Mouse (Mus musculus) heart, embryonic 11.5 days (tissue): ENCODE measurements around the gene Tmcc1. TPM values are rescaled to one million over a fixed set of nuclear protein-coding genes. Genes with fewer than 3 reads are reported as not detected.

Experiments
- ATAC-seq: fragments of 200-750 bp; cut with Nextera tagmentation; replicated peaks from 2 replicates; pipeline ENCODE4 v1.8.0; 2017; ENCODE audit warnings: moderate library complexity; ENCODE audit not compliant: insufficient number of reproducible peaks, low FRiP score, low TSS enrichment
- H3K27ac ChIP-seq: fragments of 300-500 bp; sonication (generic); 2 replicates; pipeline ENCODE4 v1.5.1; 2014; ENCODE audit warnings: mild to moderate bottlenecking, low read depth, low read length
- H3K27me3 ChIP-seq: fragments of 300-500 bp; sonication (generic); 2 replicates; pipeline ENCODE4 v1.6.1; 2014; ENCODE audit warnings: mild to moderate bottlenecking, low read length, mixed read lengths; ENCODE audit not compliant: control insufficient read depth, insufficient read depth
- H3K36me3 ChIP-seq: fragments of 300-500 bp; sonication (generic); 2 replicates; pipeline ENCODE4 v1.6.1; 2014; ENCODE audit warnings: mild to moderate bottlenecking, low read length, moderate library complexity, mixed read lengths; ENCODE audit not compliant: control insufficient read depth, insufficient read depth
- H3K4me1 ChIP-seq: fragments of 300-500 bp; sonication (generic); 2 replicates; pipeline ENCODE4 v1.6.1; 2014; ENCODE audit warnings: low read length; ENCODE audit not compliant: control insufficient read depth, insufficient read depth
- H3K4me2 ChIP-seq: fragments of 300-500 bp; sonication (generic); 2 replicates; pipeline ENCODE4 v1.6.1; 2014; ENCODE audit warnings: mild to moderate bottlenecking, moderate library complexity
- H3K4me3 ChIP-seq: fragments of 300-500 bp; sonication (generic); 2 replicates; pipeline ENCODE4 v1.5.1; 2014; ENCODE audit warnings: low read depth, low read length
- H3K9ac ChIP-seq: fragments of 300-500 bp; sonication (generic); 2 replicates; pipeline ENCODE4 v1.6.1; 2014; ENCODE audit warnings: mild to moderate bottlenecking, low read depth, low read length, moderate library complexity
- H3K9me3 ChIP-seq: fragments of 300-500 bp; sonication (generic); replicated peaks from 2 replicates; pipeline ENCODE4 v1.6.1; 2016; ENCODE audit warnings: low read length; ENCODE audit not compliant: control insufficient read depth
- WGBS: fragments of 180-500 bp; shearing (Covaris S2); extraction: QIAGEN DNeasy Blood & Tissue Kit; methylation state at CpG from one replicate; pipeline ENCODE4 v1.1.7; 2014; ENCODE audit not compliant: insufficient replicate concordance; 5-methylcytosine and 5-hydroxymethylcytosine counted together
- polyA plus RNA-seq: library from polyadenylated mRNA; unstranded; fragments of >200 nt; fragmentation: Nextera tagmentation; extraction: Ambion mirVana; gene quantifications from 2 replicates; pipeline ENCODE4 v1.2.1, GENCODE M21; 2014

Tmcc1 gene
- polyA plus RNA-seq, 1 experiment from 2014 or later = 15.0 TPM

DNA sequence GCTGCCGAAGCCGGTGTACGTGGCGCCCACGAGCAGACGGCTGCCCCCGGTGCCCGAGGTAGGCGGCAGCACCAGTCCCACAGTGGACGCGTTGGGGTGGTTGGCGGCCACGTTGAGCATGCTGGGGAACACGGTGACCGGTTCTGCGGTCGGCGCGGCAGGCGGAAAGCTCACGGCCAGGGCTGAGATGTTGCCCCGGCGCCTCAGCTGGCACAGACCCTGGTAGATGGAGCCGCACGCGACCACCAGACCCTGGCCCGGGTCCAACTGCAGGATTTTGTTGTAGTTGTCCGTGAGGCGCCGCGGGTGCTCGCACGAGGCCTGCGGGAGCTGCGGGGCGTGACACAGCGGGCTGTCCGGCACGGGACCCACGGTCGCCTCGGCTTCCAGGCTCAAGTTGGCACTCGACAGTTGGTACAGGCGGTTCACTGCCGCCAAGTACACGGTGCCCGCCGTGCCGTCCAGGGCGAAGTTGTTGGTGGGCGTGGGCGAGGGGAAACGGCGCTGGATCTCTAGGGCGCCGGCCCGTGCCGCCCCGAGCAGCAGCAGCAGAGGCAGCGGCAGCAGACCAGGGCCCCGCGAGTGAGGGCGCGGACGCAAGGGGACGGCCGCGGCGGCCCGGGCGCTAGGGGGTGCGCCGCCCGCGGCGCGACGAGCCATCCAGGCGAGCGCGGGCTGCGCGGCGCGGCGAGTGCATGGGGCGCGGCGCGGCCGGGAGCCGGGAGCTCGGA is 199.0 kb downstream of the Tmcc1 start:
- H3K36me3 ChIP-seq = 0 out of 2 replicates have a peak, but pooled peaks cover 2% of the 10 kb centered on the region
- H3K27me3 ChIP-seq = peaks cover 25% of the 10 kb centered on the region
- peak overlapping the region; percentile 68 for H3K4me3 ChIP-seq
- peak overlapping the region; percentile 81 for H3K27ac ChIP-seq
- peak overlapping the region; percentile 80 for H3K9ac ChIP-seq
- peaks cover 58% of the 10 kb centered on the region for H3K4me1 ChIP-seq
- WGBS = 2% methylated on average over 78 of the region's 93 CpGs
- peak overlapping the region; percentile 89 for H3K4me2 ChIP-seq
- no peak; the same call in 1 of the 2 replicates for ATAC-seq
- peaks cover 3% of the 10 kb centered on the region; the same call in 1 of the 2 replicates for H3K9me3 ChIP-seq

DNA sequence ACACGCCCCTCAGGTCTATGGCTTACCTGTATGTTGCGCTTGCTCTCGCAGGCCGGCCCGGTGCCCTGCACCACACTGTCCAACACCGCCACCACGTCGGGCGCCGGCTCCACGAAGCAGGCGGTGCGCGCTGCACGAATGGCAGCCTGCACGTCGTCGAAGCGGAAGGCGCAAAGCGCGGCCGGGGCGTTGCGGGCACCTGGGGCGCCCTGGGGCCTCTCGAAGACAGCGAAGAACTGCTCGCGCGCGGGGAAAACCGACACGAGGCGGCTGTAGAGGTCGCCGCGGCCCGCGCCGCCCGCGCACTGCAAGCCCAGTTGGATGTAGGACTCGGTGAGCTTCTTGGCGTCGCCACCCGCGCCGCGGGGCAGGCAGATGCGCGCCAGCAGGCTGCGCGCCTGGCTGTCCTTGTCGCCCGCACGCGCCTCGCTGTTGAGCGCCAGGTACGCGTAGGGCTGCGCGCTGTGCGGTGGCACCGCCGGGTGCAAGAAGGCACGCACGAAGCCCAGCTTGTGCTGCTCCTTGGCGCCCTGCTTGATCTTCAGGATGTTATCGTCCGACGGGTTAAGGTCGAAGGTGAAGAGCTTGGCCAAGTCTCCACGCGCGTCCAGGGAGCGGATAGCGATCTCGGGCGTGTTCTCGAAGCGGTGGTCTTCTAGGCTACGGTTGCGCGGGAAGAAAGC is 199.7 kb downstream of the Tmcc1 start:
- peaks cover 25% of the 10 kb centered on the region for H3K27me3 ChIP-seq
- peak overlapping the region; percentile 81 for H3K27ac ChIP-seq
- H3K9ac ChIP-seq = peak overlapping the region; percentile 80
- 2% methylated on average over 84 of the region's 86 CpGs for WGBS
- H3K4me1 ChIP-seq = peaks cover 51% of the 10 kb centered on the region
- H3K4me3 ChIP-seq = peak overlapping the region; percentile 68
- H3K9me3 ChIP-seq = peaks cover 3% of the 10 kb centered on the region; the same call in 1 of the 2 replicates
- H3K4me2 ChIP-seq = peak overlapping the region; percentile 89
- ATAC-seq = no peak
- 0 out of 2 replicates have a peak, but pooled peaks cover 2% of the 10 kb centered on the region for H3K36me3 ChIP-seq

DNA sequence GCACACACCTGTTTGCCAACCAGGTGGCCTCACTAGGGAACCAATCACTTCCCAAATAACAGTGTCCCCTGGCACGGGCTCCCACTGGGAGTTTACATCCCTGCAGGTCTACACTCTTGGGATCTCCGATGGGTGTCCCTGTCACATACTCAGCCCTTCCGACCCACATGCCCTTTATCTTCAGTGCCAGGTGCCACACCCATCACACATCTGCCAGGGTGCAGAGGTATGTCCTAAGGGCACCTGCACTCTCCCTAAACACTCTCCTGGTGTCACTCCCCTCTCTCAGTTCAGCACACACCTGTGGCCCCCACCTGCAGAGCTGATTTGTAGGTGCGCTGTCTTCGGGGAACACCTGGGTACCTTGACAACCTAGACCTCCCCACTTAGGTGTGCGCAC is 200.3 kb downstream of the Tmcc1 start:
- H3K36me3 ChIP-seq = 0 out of 2 replicates have a peak, but pooled peaks cover 2% of the 10 kb centered on the region
- H3K9ac ChIP-seq = peak overlapping the region; percentile 80
- H3K27me3 ChIP-seq = peaks cover 25% of the 10 kb centered on the region
- WGBS = 36% methylated on average over 6 of the region's 6 CpGs
- peak overlapping the region; percentile 89 for H3K4me2 ChIP-seq
- H3K4me3 ChIP-seq = peak overlapping the region; percentile 68
- no peak for ATAC-seq
- peaks cover 44% of the 10 kb centered on the region for H3K4me1 ChIP-seq
- H3K27ac ChIP-seq = peak overlapping the region; percentile 81
- H3K9me3 ChIP-seq = peaks cover 3% of the 10 kb centered on the region; the same call in 1 of the 2 replicates

DNA sequence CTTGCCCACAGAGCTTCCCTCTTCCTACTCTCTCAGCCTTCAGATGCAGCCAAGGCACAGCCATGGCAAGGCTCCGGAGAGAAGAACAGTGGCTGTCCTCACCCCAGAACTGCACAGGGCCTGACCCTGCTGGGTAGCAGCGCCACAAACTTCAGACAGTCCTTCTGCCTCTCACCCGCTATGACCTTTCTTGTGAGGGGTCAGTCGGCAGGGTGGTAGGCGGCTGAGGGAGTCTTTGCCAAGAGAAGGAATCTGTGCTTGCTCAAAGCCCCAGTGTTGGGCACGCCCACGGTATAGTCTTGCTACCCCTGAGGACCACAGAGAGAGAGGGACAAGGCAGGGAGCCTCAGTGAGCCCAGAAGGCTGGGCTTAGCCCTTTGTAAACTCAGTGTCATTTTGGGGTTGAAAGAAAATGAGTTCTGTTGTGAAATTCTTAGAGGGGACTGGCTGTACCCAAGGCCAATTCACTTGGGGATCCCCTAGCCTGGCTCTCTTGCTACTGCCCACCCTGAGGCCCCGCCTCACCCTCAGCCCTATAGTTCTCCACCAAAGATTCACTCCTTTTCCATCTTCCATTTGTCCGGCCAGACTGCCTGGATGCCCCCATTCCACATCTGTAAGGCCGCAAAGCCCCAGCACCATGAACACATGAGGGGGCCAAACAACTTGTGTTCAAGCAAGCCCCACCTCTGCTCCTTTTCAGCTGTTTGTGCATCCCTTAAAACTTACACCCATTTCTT is 201.2 kb downstream of the Tmcc1 start:
- no peak for ATAC-seq
- Histone ChIP-seq H3K27me3 (peaks cover 25% of the 10 kb centered on the region), H3K27ac (peak overlapping the region; percentile 43; the same call in 1 of the 2 replicates), H3K9ac (peak overlapping the region; percentile 80), H3K4me3 (peak overlapping the region; percentile 68), H3K4me2 (peak overlapping the region; percentile 89), H3K9me3 (peaks cover 3% of the 10 kb centered on the region; the same call in 1 of the 2 replicates), H3K36me3 (0 out of 2 replicates have a peak, but pooled peaks cover 2% of the 10 kb centered on the region), H3K4me1 (peaks cover 44% of the 10 kb centered on the region)
- WGBS = 37% methylated on average over 10 of the region's 10 CpGs

DNA sequence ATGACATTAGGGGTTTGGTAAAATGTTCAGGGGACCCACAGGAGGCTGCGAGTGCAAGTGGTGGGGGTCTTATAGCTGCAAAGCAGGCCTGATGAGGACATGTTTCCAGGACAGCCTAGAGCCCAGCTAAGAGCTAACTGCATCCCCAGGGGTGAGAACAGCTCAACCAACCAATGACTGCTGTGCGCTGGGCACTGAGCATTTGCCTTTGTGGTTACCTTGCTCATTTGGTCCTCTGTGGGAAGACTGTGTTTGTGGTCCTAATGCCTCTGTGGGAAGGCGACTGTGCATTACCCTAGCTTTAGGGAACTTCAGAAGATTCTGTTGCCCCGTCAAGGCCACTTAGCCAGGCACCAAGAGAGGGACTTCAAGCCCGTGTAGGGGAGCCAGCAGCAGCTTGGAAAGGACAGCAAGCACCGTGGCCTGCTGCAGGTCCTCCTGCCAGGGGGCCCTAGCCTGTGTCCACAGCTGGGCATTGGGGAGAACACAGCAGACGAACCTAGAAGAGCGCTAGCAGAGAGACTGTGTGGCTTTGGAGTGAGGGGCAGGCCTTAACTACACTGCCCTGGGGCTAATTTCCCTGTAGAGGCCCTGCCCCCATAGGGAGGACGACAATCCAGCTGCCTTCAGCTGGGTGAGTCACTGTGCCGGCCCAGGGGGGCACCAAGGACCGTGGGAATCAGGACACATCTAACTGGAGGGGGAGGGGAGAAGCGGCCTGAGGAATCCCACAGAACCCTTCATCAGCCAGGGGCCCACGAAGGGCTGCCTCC is 202.0 kb downstream of the Tmcc1 start:
- peaks cover 3% of the 10 kb centered on the region; the same call in 1 of the 2 replicates for H3K9me3 ChIP-seq
- WGBS = 28% methylated on average over 13 of the region's 13 CpGs
- peaks cover 25% of the 10 kb centered on the region for H3K27me3 ChIP-seq
- H3K4me3 ChIP-seq = peak overlapping the region; percentile 68
- peak overlapping the region; percentile 80 for H3K9ac ChIP-seq
- H3K36me3 ChIP-seq = 0 out of 2 replicates have a peak, but pooled peaks cover 2% of the 10 kb centered on the region
- H3K4me1 ChIP-seq = peaks cover 46% of the 10 kb centered on the region
- ATAC-seq = no peak
- peak overlapping the region; percentile 43; the same call in 1 of the 2 replicates for H3K27ac ChIP-seq
- H3K4me2 ChIP-seq = peak overlapping the region; percentile 89

DNA sequence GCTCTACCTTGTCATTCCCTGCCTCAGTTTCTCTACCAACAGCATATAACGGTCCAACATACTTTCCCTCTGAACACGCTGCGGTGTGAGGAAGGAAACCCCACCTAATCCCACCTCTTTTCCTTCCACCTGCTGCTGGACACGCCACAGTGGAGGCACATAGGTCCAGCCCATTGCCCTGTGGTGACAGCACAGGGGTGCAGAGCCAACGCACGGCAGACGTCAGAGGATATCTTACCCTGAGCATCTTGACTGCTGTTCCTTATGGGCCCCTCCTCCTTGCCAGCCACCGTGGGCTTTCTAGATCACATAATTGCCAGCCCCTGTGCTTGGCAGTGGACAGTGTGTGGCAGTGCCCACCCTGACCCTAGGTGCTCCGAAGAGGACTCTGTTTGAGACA is 202.8 kb downstream of the Tmcc1 start:
- H3K9me3 ChIP-seq = peaks cover 3% of the 10 kb centered on the region; the same call in 1 of the 2 replicates
- peaks cover 25% of the 10 kb centered on the region for H3K27me3 ChIP-seq
- H3K4me3 ChIP-seq = peak overlapping the region; percentile 68
- H3K9ac ChIP-seq = peak overlapping the region; percentile 80; the same call in 1 of the 2 replicates
- 0 out of 2 replicates have a peak, but pooled peaks cover 2% of the 10 kb centered on the region for H3K36me3 ChIP-seq
- ATAC-seq = no peak
- peaks cover 50% of the 10 kb centered on the region for H3K4me1 ChIP-seq
- 72% methylated on average over 9 of the region's 9 CpGs for WGBS
- H3K27ac ChIP-seq = no peak overlapping the region
- H3K4me2 ChIP-seq = peak overlapping the region; percentile 89

DNA sequence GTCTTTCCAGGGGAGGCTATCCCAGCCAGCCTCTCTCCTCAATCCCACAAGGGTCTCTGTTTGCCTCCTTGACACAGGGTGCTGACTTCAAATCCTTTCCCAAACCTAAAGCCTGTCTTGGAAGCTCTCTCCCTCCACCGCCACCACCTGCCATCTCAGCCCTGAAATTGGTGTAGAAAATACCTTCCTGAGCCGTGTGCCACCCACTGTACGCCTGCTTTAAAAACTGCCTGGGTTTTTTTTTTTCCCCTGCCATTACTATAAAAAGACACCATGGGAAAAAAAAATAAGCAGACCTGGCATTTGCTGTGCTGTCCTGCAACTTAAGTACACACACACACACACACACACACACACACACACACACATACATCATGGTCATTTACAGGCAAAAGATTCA is 203.2 kb downstream of the Tmcc1 start:
- WGBS = 76% methylated on average over 3 of the region's 3 CpGs
- no peak overlapping the region for H3K27ac ChIP-seq
- peaks cover 54% of the 10 kb centered on the region for H3K4me1 ChIP-seq
- H3K27me3 ChIP-seq = peaks cover 25% of the 10 kb centered on the region
- peak overlapping the region; percentile 63 for H3K9ac ChIP-seq
- 0 out of 2 replicates have a peak, but pooled peaks cover 2% of the 10 kb centered on the region for H3K36me3 ChIP-seq
- peak overlapping the region; percentile 89 for H3K4me2 ChIP-seq
- H3K9me3 ChIP-seq = peaks cover 3% of the 10 kb centered on the region; the same call in 1 of the 2 replicates
- H3K4me3 ChIP-seq = peak overlapping the region; percentile 68
- no peak for ATAC-seq
